Mouse (Mus musculus): Measurements from ENCODE around the gene Filip1. TPM values are rescaled to one million over a fixed set of nuclear protein-coding genes. Genes with fewer than 3 reads are reported as not detected.

Filip1 gene
- polyA plus RNA-seq, 2 experiments from 2014 or later = 0.40 to 2.0 TPM

DNA sequence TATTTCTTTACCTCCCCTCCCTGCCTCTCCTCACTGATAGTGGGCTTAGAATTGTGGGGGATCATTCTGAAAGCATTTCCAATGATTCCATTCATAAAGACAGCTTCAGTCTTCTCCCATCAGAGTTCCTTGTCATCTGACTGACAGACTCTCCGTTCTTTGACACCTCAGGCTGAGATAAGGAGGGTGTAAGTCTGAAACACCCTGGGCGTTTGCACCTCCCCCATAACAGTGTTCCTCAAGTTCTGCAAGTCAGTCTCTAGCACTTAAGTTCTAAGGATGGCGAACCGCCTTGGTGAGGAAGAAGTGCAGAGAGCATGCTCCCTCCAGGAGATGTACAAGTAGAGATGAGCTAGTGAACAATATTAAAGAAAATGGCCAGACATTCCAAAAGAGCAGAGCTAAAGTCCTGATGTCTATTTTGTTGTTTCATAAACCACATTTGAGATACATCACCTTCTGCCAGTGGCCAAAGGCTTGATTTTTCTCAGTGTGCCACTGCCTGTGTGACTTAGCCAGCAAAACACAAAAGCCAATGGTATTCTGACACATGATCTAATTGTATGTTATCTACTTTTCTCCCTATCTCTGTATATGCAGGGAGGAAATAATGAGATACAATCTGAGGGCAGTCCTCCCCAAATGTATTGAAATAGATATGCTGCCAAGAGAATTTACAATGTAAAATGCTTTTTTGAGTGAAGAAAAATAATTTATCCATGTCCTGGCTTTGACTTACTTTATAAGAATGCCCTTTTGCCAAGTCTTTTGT lies 118.6 kb downstream of the Filip1 start:
- ATAC-seq = no peak

DNA sequence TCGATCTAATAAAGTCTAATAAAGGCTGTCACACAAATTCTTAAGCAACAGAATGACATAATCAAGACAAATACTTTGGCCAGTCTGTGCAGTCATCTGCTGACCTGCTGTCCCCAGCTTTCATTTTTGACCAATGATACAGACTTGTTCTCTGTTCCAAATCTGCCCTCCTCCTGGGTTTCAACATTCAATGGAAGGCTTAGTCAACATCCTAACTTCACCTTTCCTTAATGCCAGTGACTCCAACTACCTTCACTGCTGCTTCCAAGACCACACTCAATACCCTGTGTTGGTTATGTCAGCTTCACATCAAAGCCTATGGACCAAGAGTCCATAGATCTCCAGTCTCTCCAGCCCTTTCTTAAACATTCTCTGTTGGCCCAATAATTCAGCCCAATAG lies 120.5 kb downstream of the Filip1 start:
- no peak for ATAC-seq

DNA sequence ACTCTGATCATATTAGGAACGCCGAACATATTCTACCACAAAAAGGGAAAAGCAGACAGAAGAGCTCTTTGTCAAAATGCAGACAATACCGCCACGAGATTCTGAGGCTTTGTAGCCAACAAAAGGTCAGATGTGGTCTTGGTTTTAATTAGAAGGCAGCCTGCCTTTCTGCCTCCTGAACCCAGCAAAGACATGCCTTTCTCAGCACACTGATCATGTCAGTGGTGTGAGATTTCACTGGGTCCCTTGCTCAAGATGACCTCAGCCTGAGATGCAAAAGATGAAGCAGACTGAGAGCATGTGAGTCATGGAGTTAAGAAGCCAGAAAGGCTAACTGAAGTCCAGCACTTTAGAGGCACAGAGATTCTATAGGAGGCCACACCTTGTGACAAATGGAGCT lies 122.2 kb downstream of the Filip1 start:
- no peak for ATAC-seq

DNA sequence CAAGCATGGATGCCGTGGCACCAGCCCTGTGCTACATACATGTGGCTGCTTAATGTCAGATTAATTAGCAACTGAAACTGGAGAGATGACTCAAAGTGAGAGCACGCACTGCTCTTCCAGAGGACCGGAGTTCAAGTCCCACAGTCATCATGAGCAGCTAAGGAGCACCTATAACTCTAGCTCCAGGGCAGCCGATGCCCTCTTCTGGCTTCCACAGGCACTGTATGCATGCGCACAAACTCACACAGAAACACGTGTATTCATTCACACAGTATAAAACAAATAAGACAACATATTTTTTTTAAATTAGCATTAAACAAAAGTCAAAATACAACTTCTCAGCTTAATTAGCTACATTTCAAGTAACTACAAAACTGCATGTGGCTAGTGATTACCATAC lies 123.5 kb downstream of the Filip1 start:
- no peak for ATAC-seq

DNA sequence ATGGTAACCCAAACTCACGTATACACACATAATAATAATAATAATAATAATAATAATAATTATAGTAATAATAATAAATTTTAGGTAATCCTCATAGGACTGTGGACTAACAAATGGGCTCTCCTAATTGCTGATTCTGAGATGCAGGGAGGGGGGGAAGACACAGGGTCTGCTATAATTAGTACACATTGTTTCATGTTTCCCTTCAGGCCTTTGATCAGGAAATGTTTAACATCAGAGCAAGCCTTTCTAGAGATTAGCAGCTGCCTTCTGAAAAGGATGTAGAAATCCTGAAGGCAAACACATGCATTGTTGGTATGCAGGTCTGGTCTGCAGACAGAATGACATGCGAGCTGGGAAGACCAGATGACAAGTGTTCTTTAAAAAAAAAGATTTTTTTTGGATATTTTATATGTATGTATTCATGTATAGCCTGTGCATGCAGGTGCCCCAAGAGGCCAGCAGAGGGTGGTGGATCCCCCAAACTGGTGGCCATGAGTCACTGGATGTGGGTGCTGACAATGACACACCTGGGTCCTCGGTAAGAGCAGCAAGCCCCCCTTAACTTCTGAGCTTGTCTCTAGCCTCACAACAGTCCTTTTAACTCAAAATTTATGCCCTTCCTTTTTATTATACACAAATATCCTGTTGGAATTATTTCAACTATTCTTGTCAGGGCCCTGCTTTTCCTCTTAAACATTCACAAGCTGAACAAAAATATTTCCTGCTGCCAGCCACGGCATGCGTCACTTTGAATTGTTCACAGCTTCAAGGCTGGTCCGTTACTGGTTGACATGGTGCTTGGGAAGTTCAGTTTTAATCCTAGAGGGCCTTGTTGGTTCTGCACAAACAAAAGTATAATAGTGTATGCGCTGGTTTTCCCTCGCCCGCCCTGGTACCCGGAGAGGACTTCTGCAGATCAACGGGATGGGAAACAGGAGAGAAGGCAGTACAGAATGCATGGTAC lies 127.1 kb downstream of the Filip1 start:
- ATAC-seq = no peak

DNA sequence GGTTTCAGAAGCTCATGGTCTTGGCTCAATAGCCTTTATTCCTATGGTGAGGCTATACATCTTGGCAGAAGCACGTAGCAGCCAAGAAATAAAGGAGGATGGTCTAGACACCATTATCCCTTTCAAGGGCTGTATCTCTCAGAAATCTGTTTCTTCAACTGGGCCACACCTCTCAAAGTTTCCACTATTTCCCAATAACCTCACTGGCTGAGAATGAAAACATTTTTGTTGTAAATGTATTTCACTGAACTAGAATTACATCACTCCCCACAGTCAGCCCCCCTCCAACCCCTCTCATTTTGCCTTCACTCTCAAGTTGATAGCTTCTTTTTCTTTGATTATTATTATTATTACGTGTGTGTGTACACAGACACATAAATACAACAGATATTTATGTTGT lies 129.5 kb downstream of the Filip1 start:
- no peak for ATAC-seq

DNA sequence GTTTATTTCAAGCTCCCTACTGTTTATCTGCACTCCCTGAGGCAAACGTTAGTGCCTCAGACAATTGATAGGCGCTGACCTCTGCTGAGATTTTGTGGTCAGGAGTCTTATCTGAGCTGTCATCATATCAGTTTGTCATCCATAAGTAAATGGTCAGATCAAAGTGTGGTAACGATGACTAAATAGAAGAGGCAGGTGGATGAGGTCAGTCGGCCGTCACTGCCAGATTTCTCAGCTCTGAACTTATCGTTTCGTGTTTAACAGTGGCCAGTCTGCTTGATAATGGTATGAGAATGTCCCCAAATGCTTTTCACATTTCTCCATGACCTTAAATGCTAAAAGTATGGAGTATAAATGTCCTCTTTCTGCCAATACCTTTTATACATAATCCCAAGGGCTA lies 132.6 kb downstream of the Filip1 start:
- ATAC-seq = no peak

DNA sequence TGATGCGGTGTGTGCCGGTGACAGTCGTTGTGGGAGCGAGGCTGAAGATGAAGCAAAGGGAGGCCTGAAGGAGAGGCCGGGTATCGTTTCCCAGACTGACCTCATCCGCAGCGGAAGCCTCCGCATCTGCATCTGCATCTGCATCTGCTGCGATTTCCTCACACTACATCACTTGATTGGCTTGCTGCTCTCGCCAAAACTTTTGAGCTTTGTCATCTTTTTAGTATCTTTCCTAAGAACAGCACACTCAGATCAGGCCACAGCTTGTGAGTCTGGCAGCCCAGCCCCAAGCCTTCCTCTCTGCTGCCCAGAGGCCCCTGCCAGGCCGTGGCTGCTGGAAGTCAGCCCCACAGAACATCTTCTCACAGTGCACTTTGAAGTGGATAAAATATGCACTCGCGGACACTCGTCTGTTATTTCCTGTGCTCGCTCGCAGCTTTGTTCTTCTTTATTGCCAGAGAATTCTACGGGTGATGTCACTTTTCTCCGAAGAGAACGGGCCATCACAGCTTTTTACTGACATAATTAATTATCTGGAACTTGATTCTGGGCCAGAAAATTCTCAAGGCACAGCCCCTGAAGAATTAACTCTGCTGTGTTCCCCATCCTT lies 137.0 kb downstream of the Filip1 start:
- no peak for ATAC-seq

DNA sequence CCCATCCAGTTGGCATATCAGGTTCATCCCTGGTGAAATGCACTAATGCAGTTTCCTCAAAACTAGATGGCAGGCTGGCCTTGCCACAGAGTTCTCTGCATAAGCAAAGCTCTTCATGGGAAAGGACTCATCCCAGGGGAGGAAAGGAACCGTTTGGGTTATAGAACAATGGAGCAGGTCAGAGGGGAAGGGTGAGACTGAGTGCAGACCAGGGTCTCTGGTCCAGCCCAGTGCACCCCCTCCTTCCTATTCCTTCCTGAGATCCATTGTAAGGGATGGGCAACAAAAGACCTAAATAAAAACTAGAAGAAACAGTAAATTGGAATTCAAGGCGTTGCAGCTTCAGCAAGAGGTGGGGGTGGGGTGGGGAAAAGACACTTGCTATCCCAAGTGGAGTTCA lies 140.1 kb downstream of the Filip1 start:
- no peak for ATAC-seq

DNA sequence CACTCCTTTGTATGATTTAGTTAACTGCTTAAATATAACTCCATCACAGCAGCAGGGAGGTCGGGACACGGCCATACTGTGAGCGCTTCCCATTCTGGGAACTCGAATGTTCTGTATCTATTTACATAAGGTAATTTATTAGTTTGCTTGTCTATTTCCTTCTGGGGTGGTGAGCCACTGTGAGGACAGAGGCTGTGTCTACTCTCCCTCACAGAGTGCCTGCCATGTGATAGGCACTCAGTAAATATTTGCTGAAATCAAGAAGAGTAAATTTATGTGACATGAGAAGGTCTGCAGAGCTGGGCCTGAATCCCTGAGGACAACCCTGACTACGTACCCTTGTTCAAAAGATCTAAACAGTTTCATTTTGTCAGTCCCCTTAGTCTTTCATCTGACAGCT lies 143.1 kb downstream of the Filip1 start:
- no peak for ATAC-seq

DNA sequence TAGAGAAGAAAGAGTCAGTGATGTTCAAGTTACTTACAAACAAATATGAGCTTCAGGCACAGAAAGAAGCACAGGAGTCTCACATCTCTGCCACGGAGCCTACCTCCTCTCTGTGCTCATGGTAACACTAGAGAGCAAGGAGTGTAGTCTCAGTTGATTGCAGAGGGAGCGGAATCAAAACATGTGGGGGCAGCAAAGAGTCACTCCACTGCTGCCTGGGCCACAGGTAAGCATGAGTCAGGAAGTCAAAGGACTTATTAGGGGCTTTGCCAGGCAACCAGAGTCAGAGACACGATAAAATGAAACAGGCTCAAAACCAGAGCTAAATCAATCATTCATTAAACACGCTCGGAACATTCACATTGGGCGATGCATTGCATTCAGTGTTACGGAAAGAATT lies 146.7 kb downstream of the Filip1 start:
- ATAC-seq = no peak

DNA sequence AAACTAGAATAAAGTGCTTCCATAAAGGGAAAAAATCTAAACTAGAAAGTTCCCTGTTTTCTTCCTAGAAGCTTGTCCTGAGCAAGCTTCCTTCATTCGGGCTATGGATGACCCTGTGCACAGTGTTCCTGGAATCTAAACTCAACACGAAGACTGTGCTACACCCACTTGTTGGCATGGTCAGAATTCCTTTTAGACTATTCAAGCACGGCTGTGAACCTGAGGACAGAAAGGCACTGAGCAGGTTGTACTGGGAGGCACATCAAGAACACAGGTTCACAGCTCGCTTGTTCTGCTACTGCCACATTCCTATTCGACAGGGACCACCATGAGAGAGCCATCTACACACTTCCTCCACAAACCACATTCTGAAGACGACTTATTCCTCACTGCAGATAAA lies 150.1 kb downstream of the Filip1 start:
- no peak for ATAC-seq

DNA sequence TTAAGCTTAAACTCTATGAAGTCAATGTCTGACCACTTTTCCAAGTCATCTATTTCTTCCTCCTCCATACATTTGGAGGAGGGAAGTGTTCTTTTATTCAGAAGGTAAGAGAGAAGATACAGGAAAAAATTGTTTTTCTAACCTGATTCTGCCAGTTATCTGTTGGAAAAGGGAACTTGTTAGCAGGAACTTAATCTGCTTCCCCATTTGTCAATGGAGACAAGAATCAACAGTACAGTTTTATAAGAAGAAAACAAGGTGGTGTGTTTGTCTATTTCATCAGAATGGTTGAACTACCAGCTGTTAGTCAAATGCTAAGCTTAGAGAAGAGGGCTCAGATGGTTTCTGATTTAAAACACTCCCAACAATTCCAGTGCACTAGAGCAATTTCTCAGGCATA lies 165.6 kb downstream of the Filip1 start:
- ATAC-seq = no peak

DNA sequence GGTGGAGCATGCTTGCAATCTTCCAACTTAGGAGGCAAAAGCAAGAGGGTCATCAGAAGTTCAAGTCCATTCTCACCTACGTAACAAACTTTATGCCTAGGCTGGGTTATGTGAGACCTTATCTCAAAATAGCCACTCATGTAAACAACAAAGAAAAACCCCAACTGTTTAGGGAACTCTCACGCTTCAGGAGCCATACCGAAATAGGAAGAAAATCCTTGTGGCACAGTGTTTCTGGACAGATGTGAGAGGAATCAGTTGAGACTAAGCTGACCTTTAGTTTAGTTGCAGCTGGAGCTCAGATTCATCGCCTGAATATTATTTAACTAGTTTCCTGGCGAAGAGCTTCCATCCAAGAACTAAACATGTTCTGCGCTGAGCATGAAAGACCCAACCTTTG lies 170.0 kb downstream of the Filip1 start:
- no peak for ATAC-seq

DNA sequence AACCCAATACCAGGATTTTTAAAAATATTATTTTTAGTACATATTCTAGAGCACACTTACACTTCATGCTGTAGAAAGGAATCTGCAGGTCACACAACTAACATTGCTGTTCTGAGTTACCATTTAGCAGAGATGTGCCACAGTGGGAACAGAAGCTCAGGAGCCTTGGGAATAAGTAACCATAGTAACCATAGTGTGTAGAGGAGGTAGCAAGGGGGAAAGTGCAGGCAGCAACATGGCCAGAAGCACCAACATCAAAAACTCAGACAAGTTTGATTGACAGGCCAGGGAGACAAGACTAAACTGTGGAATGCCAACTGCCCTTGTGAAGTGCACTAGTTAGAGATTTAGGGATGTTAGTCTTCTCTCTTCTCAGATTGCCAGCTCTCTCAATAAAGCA lies 170.6 kb downstream of the Filip1 start:
- ATAC-seq = no peak

DNA sequence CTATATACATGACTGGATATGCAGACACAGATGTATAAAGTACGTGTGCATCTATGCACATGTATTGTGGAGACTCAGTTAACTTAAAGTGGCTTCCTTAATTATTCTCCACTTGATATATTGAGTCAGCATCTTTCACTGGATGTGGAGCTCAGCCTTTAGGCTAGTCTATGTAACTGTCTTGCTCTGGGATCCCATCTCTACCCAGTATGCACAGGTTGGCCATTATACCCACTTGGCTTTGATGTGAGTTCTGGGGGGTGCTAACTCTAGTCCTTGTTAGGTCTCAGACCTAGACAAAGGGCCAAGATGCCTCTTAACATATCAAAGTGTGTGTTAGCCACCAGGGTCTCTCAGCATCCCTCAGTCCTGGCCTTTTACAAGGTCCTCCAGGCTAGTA lies 181.4 kb downstream of the Filip1 start:
- ATAC-seq = no peak

DNA sequence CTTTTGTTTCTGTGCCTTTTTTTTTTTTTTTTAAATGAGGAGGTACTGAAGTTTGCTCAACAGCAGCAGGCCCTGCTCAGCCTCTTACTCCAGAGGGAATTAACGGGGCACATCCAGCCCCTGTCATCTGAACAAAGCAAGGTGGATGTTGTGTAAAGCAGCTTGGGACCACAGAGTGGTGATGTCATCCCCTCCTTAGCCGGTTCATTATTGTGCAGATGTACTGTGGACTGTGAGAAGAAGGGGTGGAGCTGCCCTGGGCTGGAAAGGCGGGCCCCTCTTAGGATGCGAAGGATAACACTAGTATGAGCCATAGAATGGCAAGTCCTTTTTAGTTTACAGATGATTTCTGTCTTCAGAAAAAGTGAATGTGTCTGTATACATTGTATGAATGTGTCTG lies 181.8 kb downstream of the Filip1 start:
- ATAC-seq = no peak

DNA sequence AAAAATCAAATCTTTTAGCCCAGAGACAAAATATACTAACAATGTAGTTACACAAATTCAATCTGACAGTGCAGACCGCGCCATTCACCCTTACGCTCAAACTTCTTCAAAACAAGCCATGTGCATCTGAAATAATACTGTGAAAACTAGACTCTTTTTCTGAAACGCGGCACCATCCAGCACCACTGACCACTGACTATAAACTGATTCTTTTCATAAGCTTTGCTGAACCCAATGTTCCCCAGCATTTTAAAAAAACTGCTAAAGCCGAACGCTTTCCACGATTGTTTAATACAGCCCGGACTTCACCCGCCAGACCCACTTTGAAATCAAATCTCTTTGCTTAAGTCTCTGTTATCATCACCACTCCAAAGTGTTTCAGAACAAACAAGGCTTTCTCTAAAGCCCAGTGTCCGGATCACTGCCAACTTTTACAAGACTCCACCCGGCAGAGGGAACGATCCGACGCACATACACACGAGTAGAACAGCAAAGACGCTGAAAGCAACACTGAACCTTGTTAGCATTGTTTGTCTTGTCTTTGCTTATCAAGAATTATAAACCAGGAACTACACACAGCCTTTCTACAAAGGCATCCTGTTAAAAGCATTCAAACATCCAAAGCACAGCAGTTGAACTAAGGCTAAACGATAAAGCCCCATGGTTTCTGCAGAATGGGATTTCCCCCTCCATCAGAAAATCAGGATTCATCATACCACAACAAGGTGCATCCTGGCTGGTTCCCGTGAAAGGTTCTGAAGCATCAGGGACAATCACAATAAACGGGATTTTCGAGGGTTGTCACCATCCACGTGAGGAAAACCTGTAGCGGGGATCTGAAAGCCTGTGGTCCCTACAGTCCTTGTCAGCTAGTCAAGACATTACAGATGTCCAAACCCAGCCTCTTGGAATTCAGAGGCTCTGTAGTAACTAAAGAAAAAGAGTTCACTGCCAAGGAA lies 182.5 kb downstream of the Filip1 start:
- no peak for ATAC-seq

DNA sequence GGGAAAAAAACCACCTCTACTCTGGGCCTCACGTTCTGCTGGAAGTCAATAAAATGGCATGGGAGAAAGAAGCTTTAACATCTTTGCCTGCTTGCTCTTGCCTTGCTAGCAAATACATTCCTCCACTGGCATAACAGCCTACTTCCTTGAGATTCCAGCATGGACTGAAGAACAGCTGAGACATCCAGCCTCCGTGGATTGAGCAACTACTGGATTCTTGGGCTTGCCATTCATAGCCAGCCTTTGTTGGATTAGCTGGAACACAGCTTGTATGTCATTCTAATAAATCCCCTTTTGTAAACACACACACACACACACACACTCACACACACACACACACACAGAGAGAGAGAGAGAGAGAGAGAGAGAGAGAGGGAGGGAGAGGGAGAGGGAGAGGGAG lies 185.6 kb downstream of the Filip1 start:
- no peak for ATAC-seq

DNA sequence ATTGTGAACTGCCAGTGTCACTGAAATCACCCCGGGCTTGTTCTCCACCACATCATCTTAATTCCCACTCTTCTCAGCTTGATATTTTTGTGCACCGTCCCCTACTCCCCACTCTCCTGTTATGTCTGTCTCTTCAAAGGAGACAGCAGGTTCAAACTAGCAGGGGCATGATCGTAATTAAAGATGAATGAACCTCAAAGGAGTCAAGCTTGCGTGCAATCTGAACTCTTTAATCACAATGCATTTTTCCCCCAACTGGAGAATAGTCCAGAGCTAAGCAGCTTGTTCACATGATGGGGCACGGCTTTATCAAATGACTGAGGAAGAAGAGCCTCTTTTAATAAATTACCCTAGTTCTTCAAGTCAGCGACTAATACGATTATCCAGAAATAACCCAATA lies 187.1 kb downstream of the Filip1 start:
- ATAC-seq = no peak

DNA sequence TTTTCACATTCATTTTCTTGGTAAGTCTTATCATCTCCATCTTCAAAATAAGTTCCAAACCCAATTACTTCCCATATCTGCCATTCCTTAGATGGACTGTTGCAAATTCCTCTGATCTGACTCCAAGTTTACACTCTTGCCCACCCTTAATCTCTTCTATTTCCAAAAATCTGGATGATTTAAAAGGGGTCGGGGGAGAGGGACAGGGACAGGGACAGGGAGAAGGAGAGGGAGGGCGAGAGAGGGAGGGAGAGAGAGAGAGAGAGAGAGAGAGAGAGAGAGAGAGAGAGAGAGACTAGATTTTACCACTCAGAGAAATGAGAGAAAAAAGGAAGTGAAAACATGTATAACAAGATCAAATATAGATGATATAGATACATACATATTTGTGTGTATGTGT lies 188.8 kb downstream of the Filip1 start:
- no peak for ATAC-seq

DNA sequence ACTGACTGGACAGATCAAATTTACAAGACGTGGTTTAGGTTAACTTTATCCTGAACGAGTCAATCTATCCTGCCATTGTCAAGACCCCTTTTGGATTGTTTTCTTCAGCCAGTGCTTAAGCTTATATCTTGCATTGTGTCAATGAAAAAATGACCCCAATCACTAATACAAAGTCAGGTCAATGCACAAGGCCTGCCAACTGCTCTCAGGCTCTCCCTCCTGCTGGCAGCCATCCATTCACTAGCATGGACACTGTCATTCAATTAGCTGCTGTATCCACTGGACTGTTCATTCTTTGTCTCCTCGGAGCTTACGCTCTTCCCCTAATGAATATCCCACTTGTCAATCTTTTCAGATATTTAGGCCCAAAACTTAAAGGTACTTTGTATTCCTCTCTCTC lies 189.2 kb downstream of the Filip1 start:
- no peak for ATAC-seq

All from activated CD4-positive, CD25-positive, alpha-beta regulatory T cell, adult 4 months (primary cell).